14 mouse cellular contexts compared by ENCODE assay signal in genomic region chr10:111441034-111441440, GRCm38 (mm10). TPM values are rescaled to one million over a fixed set of nuclear protein-coding genes. Genes with fewer than 3 reads are reported as not detected.
DNase-seq lines count a peak whose midpoint lies in the region; ATAC-seq lines count a peak whose summit lies in the region.
"Had no signal": no experiment of that assay in that cellular context is flagged by ENCODE, and none has a peak within 500 bp of the region (broad histone marks: within the 10 kb centered on the region; RNA-seq: fewer than 3 reads in every experiment).

No protein-coding gene starts in this region.

- no peaks in the 10 kb centered on the region for H3K27me3 ChIP-seq in embryonic facial prominence, embryonic 12.5 days
- no peaks in the 10 kb centered on the region for H3K27me3 ChIP-seq in embryonic facial prominence, embryonic 10.5 days (replicated peaks; ENCODE audit: low read depth, poor library complexity, severe bottlenecking)
- no peaks in the 10 kb centered on the region for H3K27me3 ChIP-seq in liver, embryonic 11.5 days (replicated peaks; ENCODE audit: control insufficient read depth, insufficient read depth, low read length)
- H3K27me3 ChIP-seq in limb, embryonic 13.5 days, result no peaks in the 10 kb centered on the region

- DNase-seq in embryonic facial prominence, embryonic 10.5 days (ENCODE audit: low spot score), result no peak
- no peak for DNase-seq in liver, embryonic 11.5 days (ENCODE audit: low spot score)
- no peak for DNase-seq in liver
- peak; percentile 72 for DNase-seq in retina, postnatal 1 day
- no peak for DNase-seq in gastrocnemius, postnatal 10 days
- DNase-seq in thymus, postnatal 25 days, result no peak
- DNase-seq: adrenal gland, postnatal 10 days; cerebellum, adult 11 months; kidney, adult 2 months had no signal

- H3K4me2 ChIP-seq in embryonic facial prominence, embryonic 12.5 days (replicated peaks), result no peak overlapping the region
- H3K4me2 ChIP-seq in liver, embryonic 11.5 days, result no peak overlapping the region
- no peak overlapping the region for H3K4me2 ChIP-seq in limb, embryonic 13.5 days (replicated peaks)

- H3K27ac ChIP-seq in embryonic facial prominence, embryonic 12.5 days, result 0 out of 2 replicates have a peak overlapping the region, but pooled peaks have one; percentile 9
- H3K27ac ChIP-seq in embryonic facial prominence, embryonic 10.5 days (replicated peaks), result no peak overlapping the region
- H3K27ac ChIP-seq in liver, embryonic 11.5 days (ENCODE audit: low read depth, low read length), result peak overlapping the region; percentile 66; the same call in 1 of the 2 replicates
- no peak overlapping the region for H3K27ac ChIP-seq in limb, embryonic 13.5 days
- H3K27ac ChIP-seq: hindbrain, embryonic 10.5 days; macrophage; stomach, postnatal 0 days had no signal

- no peak for ATAC-seq in embryonic facial prominence, embryonic 12.5 days (ENCODE audit: insufficient number of reproducible peaks, insufficient read depth, low FRiP score, low TSS enrichment)
- ATAC-seq in liver, embryonic 11.5 days (replicated peaks; ENCODE audit: low FRiP score), result peak; percentile 66
- peak; percentile 85 for ATAC-seq in limb, embryonic 13.5 days (ENCODE audit: low FRiP score, low read depth)

- no peaks in the 10 kb centered on the region for H3K9me3 ChIP-seq in embryonic facial prominence, embryonic 12.5 days
- no peaks in the 10 kb centered on the region for H3K9me3 ChIP-seq in embryonic facial prominence, embryonic 10.5 days
- no peaks in the 10 kb centered on the region for H3K9me3 ChIP-seq in liver, embryonic 11.5 days (ENCODE audit: control insufficient read depth, low read length)
- H3K9me3 ChIP-seq in limb, embryonic 13.5 days, result no peaks in the 10 kb centered on the region
- H3K9me3 ChIP-seq: hindbrain, embryonic 10.5 days had no signal

- H3K9ac ChIP-seq in embryonic facial prominence, embryonic 12.5 days, result no peak overlapping the region
- no peak overlapping the region for H3K9ac ChIP-seq in liver, embryonic 11.5 days (ENCODE audit: low read depth, low read length)
- H3K9ac ChIP-seq in limb, embryonic 13.5 days, result no peak overlapping the region

- H3K36me3 ChIP-seq in embryonic facial prominence, embryonic 12.5 days, result no peaks in the 10 kb centered on the region
- no peaks in the 10 kb centered on the region for H3K36me3 ChIP-seq in embryonic facial prominence, embryonic 10.5 days (replicated peaks)
- no peaks in the 10 kb centered on the region for H3K36me3 ChIP-seq in liver, embryonic 11.5 days (ENCODE audit: control insufficient read depth, insufficient read depth, low read length)
- no peaks in the 10 kb centered on the region for H3K36me3 ChIP-seq in limb, embryonic 13.5 days
- H3K36me3 ChIP-seq: hindbrain, embryonic 10.5 days had no signal

- 65% methylated on average over 3 of the region's 3 CpGs for WGBS in embryonic facial prominence, embryonic 12.5 days
- 73% methylated on average over 3 of the region's 3 CpGs for WGBS in embryonic facial prominence, embryonic 10.5 days
- 51% methylated on average over 3 of the region's 3 CpGs for WGBS in liver, embryonic 11.5 days
- 65% methylated on average over 3 of the region's 3 CpGs for WGBS in limb, embryonic 13.5 days

- H3K4me1 ChIP-seq in embryonic facial prominence, embryonic 12.5 days, result no peaks in the 10 kb centered on the region
- H3K4me1 ChIP-seq in embryonic facial prominence, embryonic 10.5 days, result peaks cover 12% of the 10 kb centered on the region
- peaks cover 8% of the 10 kb centered on the region for H3K4me1 ChIP-seq in liver, embryonic 11.5 days (replicated peaks; ENCODE audit: control insufficient read depth, insufficient read depth, low read length)
- H3K4me1 ChIP-seq in limb, embryonic 13.5 days, result no peaks in the 10 kb centered on the region
- H3K4me1 ChIP-seq: hindbrain, embryonic 10.5 days had no signal

- no peak overlapping the region for H3K4me3 ChIP-seq in embryonic facial prominence, embryonic 12.5 days
- no peak overlapping the region for H3K4me3 ChIP-seq in embryonic facial prominence, embryonic 10.5 days
- no peak overlapping the region for H3K4me3 ChIP-seq in liver, embryonic 11.5 days (ENCODE audit: low read depth, low read length)
- H3K4me3 ChIP-seq in limb, embryonic 13.5 days, result no peak overlapping the region
- H3K4me3 ChIP-seq: hindbrain, embryonic 10.5 days had no signal

RNA-seq across cellular contexts. Expression of gene Nap1l1, which starts 32.0 kb away (rescaled TPM):
- polyA plus RNA-seq in embryonic facial prominence, embryonic 12.5 days (2016; fragmentation: Nextera tagmentation; extraction: Ambion mirVana), result 286 and 315 TPM in 2 replicates
- polyA plus RNA-seq in embryonic facial prominence, embryonic 10.5 days (2016; fragmentation: Nextera tagmentation; extraction: Ambion mirVana), result 367 and 371 TPM in 2 replicates
- polyA plus RNA-seq in liver, embryonic 11.5 days (2014; fragmentation: Nextera tagmentation; extraction: Ambion mirVana), result 313 and 324 TPM in 2 replicates
- 283 and 285 TPM in 2 replicates for polyA plus RNA-seq in limb, embryonic 13.5 days (2015; fragmentation: Nextera tagmentation; extraction: Ambion mirVana)
- 10 to 100 TPM; 63.3 to 82.9 TPM for total RNA-seq in gastrocnemius, postnatal 10 days (2021)

Comparison
In these comparisons a context has a peak if more than half of its experiments do, and no peak if none do; other contexts are left out.
1. H3K27ac ChIP-seq: peak in embryonic facial prominence, embryonic 12.5 days (single experiment) and liver, embryonic 11.5 days (single experiment); none in embryonic facial prominence, embryonic 10.5 days (single experiment) and limb, embryonic 13.5 days (single experiment).